Mouse (Mus musculus) heart, embryonic 14.5 days (tissue): ENCODE data around the gene Olfr1101. TPM values are rescaled to one million over a fixed set of nuclear protein-coding genes. Genes with fewer than 3 reads are reported as not detected.

Source experiments
- ATAC-seq: fragments of 200-750 bp; cut with Nextera tagmentation; 2 replicates; pipeline ENCODE4 v1.8.0; 2017; ENCODE audit warnings: low read depth, moderate TSS enrichment; ENCODE audit not compliant: insufficient number of reproducible peaks, insufficient read depth, low FRiP score
- H3K27ac ChIP-seq, 2 experiments: fragments of 200-500 bp in 1 of 2; fragments of 300-500 bp in 1 of 2; sonication (generic) in 1 of 2; replicated peaks in 1 of 2; 2 replicates each; pipeline ENCODE4 v1.5.1; 2012 to 2014; ENCODE audit warnings: low read depth in 2 of 2, low read length in 2 of 2, control low read depth in 1 of 2, mild to moderate bottlenecking in 1 of 2, mixed read lengths in 1 of 2; ENCODE audit not compliant: control insufficient read depth in 1 of 2, insufficient read depth in 1 of 2
- H3K27me3 ChIP-seq: fragments of 300-500 bp; sonication (generic); 2 replicates; pipeline ENCODE4 v1.6.1; 2014; ENCODE audit warnings: mild to moderate bottlenecking, low read length, control low read depth; ENCODE audit not compliant: control insufficient read depth, insufficient read depth
- H3K36me3 ChIP-seq: fragments of 300-500 bp; sonication (generic); 2 replicates; pipeline ENCODE4 v1.6.1; 2014; ENCODE audit warnings: mild to moderate bottlenecking, control low read depth, low read length, mixed read lengths; ENCODE audit not compliant: control insufficient read depth, insufficient read depth
- H3K4me1 ChIP-seq, 2 experiments: fragments of 200-500 bp in 1 of 2; fragments of 300-500 bp in 1 of 2; sonication (generic) in 1 of 2; 2 replicates each; pipeline ENCODE4 v1.6.1; 2012 to 2014; ENCODE audit warnings: low read length in 2 of 2, control low read depth in 1 of 2, mixed read lengths in 1 of 2; ENCODE audit not compliant: control insufficient read depth in 2 of 2, insufficient read depth in 2 of 2
- H3K4me2 ChIP-seq: fragments of 300-500 bp; sonication (generic); 2 replicates; pipeline ENCODE4 v1.6.1; 2014; ENCODE audit warnings: mild to moderate bottlenecking, low read length
- H3K4me3 ChIP-seq, 2 experiments: fragments of 200-500 bp in 1 of 2; fragments of 300-500 bp in 1 of 2; sonication (generic) in 1 of 2; 2 replicates each; pipeline ENCODE4 v1.5.1; 2012 to 2014; ENCODE audit warnings: low read length in 2 of 2, mild to moderate bottlenecking in 2 of 2, control low read depth in 1 of 2, low read depth in 1 of 2, moderate library complexity in 1 of 2; ENCODE audit not compliant: control insufficient read depth in 1 of 2, insufficient read depth in 1 of 2
- H3K9ac ChIP-seq: fragments of 300-500 bp; sonication (generic); 2 replicates; pipeline ENCODE4 v1.6.1; 2014; ENCODE audit warnings: mild to moderate bottlenecking, low read length
- H3K9me3 ChIP-seq: fragments of 300-500 bp; sonication (generic); 2 replicates; pipeline ENCODE4 v1.6.1; 2016; ENCODE audit warnings: low read length, control low read depth; ENCODE audit not compliant: control insufficient read depth
- WGBS: fragments of 180-500 bp; shearing (Covaris S2); extraction: QIAGEN DNeasy Blood & Tissue Kit; methylation state at CpG from one replicate; pipeline ENCODE4 v1.1.7; 2014; 5-methylcytosine and 5-hydroxymethylcytosine counted together
- polyA plus RNA-seq: library from polyadenylated mRNA; unstranded; fragments of >200 nt; fragmentation: Nextera tagmentation; extraction: Ambion mirVana; gene quantifications from 2 replicates; pipeline ENCODE4 v1.2.1, GENCODE M21; 2014

Gene Olfr1101
- polyA plus RNA-seq, result not detected in 2 replicates

- Histone ChIP-seq H3K27me3 (no peaks in the 10 kb centered on the region), H3K4me1 (no peaks in the 10 kb centered on the region), H3K4me2 (no peak within 1 kb of the TSS), H3K27ac (no peak within 1 kb of the TSS), H3K9me3 (no peaks in the 10 kb centered on the region), H3K9ac (no peak within 1 kb of the TSS), H3K4me3 (no peak within 1 kb of the TSS), H3K36me3 (no peaks in the 10 kb centered on the region)
- no peak for ATAC-seq
- 68% methylated on average over 3 of the region's 3 CpGs for WGBS
Observed at GRCm38 (mm10) chr2:86991121-86991520, at the start of gene Olfr1101. TSS of gene Olfr1101 (minus strand) at chr2:86991221.

GRCm38 (mm10) chr2:87036431-87036830, 45.4 kb upstream of the Olfr1101 start, which contains the start of gene Olfr1105:
TSS of gene Olfr1105 (minus strand) at chr2:87036531.
- H3K9me3 ChIP-seq, result no peaks in the 10 kb centered on the region
- no peaks in the 10 kb centered on the region for H3K36me3 ChIP-seq
- no peak within 1 kb of the TSS for H3K4me3 ChIP-seq
- H3K4me2 ChIP-seq, result no peak within 1 kb of the TSS
- H3K27me3 ChIP-seq, result no peaks in the 10 kb centered on the region
- no peaks in the 10 kb centered on the region for H3K4me1 ChIP-seq
- no peak within 1 kb of the TSS for H3K9ac ChIP-seq
- H3K27ac ChIP-seq, result no peak within 1 kb of the TSS
- ATAC-seq, result no peak

DNA sequence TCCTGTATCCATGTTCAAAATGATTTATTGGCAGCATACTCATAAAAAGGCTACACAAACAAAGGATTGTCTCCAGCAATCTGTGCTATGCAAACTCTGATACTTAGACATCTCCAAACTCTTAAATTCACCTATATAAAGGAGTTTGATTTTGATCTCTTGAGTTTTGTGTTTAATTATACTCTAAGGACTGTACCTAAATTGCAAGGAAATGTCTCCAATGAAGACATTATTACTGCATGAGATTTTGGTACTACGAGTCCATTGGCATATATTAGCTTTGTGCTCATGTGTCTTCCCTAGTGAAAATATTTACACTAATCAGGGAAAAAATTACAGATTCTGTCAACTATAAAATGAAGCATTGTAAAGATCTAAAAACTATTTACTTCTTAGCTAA, 36.0 kb upstream of the Olfr1101 start, which contains the start of gene Olfr1104:
Olfr1104 (minus strand) TSS at position 101 of the 400 bp plus-strand sequence.
- Histone ChIP-seq H3K9ac (no peak within 1 kb of the TSS), H3K4me3 (no peak within 1 kb of the TSS), H3K27ac (no peak within 1 kb of the TSS), H3K36me3 (no peaks in the 10 kb centered on the region), H3K9me3 (no peaks in the 10 kb centered on the region), H3K4me1 (no peaks in the 10 kb centered on the region), H3K27me3 (no peaks in the 10 kb centered on the region), H3K4me2 (no peak within 1 kb of the TSS)
- no peak for ATAC-seq
- WGBS, result 75% methylated on average over 1 of the region's 1 CpGs

- Histone ChIP-seq H3K4me3 (no peak within 1 kb of the TSS), H3K4me2 (no peak within 1 kb of the TSS), H3K4me1 (no peaks in the 10 kb centered on the region), H3K27ac (no peak within 1 kb of the TSS), H3K36me3 (no peaks in the 10 kb centered on the region), H3K27me3 (no peaks in the 10 kb centered on the region), H3K9ac (no peak within 1 kb of the TSS), H3K9me3 (no peaks in the 10 kb centered on the region)
- ATAC-seq, result no peak
Observed at GRCm38 (mm10) chr2:86998098-86998497, 7.1 kb upstream of the Olfr1101 start, which contains the start of gene Olfr1102. TSS of gene Olfr1102 (plus strand) at chr2:86998398.

- 68% methylated on average over 3 of the region's 3 CpGs for WGBS
- Histone ChIP-seq H3K4me2 (no peak within 1 kb of the TSS), H3K9me3 (no peaks in the 10 kb centered on the region), H3K27me3 (no peaks in the 10 kb centered on the region), H3K36me3 (no peaks in the 10 kb centered on the region), H3K27ac (no peak within 1 kb of the TSS), H3K9ac (no peak within 1 kb of the TSS), H3K4me3 (no peak within 1 kb of the TSS), H3K4me1 (no peaks in the 10 kb centered on the region)
- no peak for ATAC-seq
Observed at GRCm38 (mm10) chr2:86979854-86980253, 11.2 kb downstream of the Olfr1101 start, which contains the start of gene Olfr1100. TSS of gene Olfr1100 (minus strand) at chr2:86979954.

- no peak for ATAC-seq
- WGBS, result 80% methylated on average over 1 of the region's 1 CpGs
- no peak within 1 kb of the TSS for H3K27ac ChIP-seq
- no peaks in the 10 kb centered on the region for H3K27me3 ChIP-seq
- H3K4me1 ChIP-seq, result no peaks in the 10 kb centered on the region
- no peaks in the 10 kb centered on the region for H3K36me3 ChIP-seq
- no peak within 1 kb of the TSS for H3K4me2 ChIP-seq
- H3K4me3 ChIP-seq, result no peak within 1 kb of the TSS
- H3K9ac ChIP-seq, result no peak within 1 kb of the TSS
- H3K9me3 ChIP-seq, result no peaks in the 10 kb centered on the region
Observed at GRCm38 (mm10) chr2:86960593-86960992, 30.4 kb downstream of the Olfr1101 start, which contains the start of gene Olfr1099. TSS of gene Olfr1099 (minus strand) at chr2:86960693.

Other genes starting within 250 kb of the Olfr1101 start
- gene Olfr1090, start 232.2 kb downstream of the Olfr1101 start, polyA plus RNA-seq, result not detected in 2 replicates
- not detected in 2 replicates for gene Olfr1093, start 208.7 kb downstream of the Olfr1101 start, polyA plus RNA-seq
- not detected in 2 replicates for gene Olfr141, start 181.2 kb downstream of the Olfr1101 start, polyA plus RNA-seq
- gene Olfr1094, start 166.6 kb downstream of the Olfr1101 start, polyA plus RNA-seq, result not detected in 2 replicates
- gene Olfr1095, start 139.5 kb downstream of the Olfr1101 start, polyA plus RNA-seq, result not detected in 2 replicates
- not detected in 2 replicates for gene Gm13723, start 116.4 kb downstream of the Olfr1101 start, polyA plus RNA-seq
- gene Olfr1097, start 99.0 kb downstream of the Olfr1101 start, polyA plus RNA-seq, result not detected in 2 replicates
- not detected in 2 replicates for gene Olfr1098, start 66.7 kb downstream of the Olfr1101 start, polyA plus RNA-seq
- not detected in 2 replicates for gene Olfr1099, start 30.5 kb downstream of the Olfr1101 start, polyA plus RNA-seq
- not detected in 2 replicates for gene Olfr1100, start 11.3 kb downstream of the Olfr1101 start, polyA plus RNA-seq
- gene Olfr1102, start 7.2 kb upstream of the Olfr1101 start, polyA plus RNA-seq, result not detected in 2 replicates
- not detected in 2 replicates for gene Olfr1104, start 35.9 kb upstream of the Olfr1101 start, polyA plus RNA-seq
- not detected in 2 replicates for gene Olfr1105, start 45.3 kb upstream of the Olfr1101 start, polyA plus RNA-seq
- not detected in 2 replicates for gene Olfr1106, start 61.1 kb upstream of the Olfr1101 start, polyA plus RNA-seq
- gene Olfr1107, start 84.6 kb upstream of the Olfr1101 start, polyA plus RNA-seq, result not detected in 2 replicates
- gene Olfr1109, start 104.8 kb upstream of the Olfr1101 start, polyA plus RNA-seq, result not detected in 2 replicates
- not detected in 2 replicates for gene Olfr259, start 123.3 kb upstream of the Olfr1101 start, polyA plus RNA-seq
- not detected in 2 replicates for gene Olfr1110, start 149.1 kb upstream of the Olfr1101 start, polyA plus RNA-seq
- not detected in 2 replicates for gene Olfr1111, start 161.4 kb upstream of the Olfr1101 start, polyA plus RNA-seq
- not detected in 2 replicates for gene Olfr1112, start 196.6 kb upstream of the Olfr1101 start, polyA plus RNA-seq
- not detected in 2 replicates for gene Olfr1113, start 217.7 kb upstream of the Olfr1101 start, polyA plus RNA-seq